Mouse (Mus musculus): ENCODE data around the gene Acaca.

Gene Acaca

GRCm38 (mm10) chr11:84128943-84129798, at the start of gene Acaca, which contains the start of gene Tada2a:
Acaca (plus strand) TSS chr11:84129672.
Tada2a (minus strand) TSS chr11:84129600.
- no peak for DNase-seq (ENCODE audit: extremely low spot score, low read depth, low spot score)

- no peak for DNase-seq (ENCODE audit: extremely low spot score, low read depth, low spot score)
Observed at GRCm38 (mm10) chr11:84079887-84080286, 49.6 kb upstream of the Acaca start.

- DNase-seq (ENCODE audit: extremely low spot score, low read depth, low spot score) = no peak
Observed at GRCm38 (mm10) chr11:84080327-84080726, 49.1 kb upstream of the Acaca start.

GRCm38 (mm10) chr11:84081901-84082300, 47.6 kb upstream of the Acaca start:
- DNase-seq (ENCODE audit: extremely low spot score, low read depth, low spot score) = no peak

GRCm38 (mm10) chr11:84090572-84090971, 38.9 kb upstream of the Acaca start:
- DNase-seq (ENCODE audit: extremely low spot score, low read depth, low spot score) = no peak

- DNase-seq (ENCODE audit: extremely low spot score, low read depth, low spot score) = no peak
Observed at GRCm38 (mm10) chr11:84095084-84095483, 34.4 kb upstream of the Acaca start.

- no peak for DNase-seq (ENCODE audit: extremely low spot score, low read depth, low spot score)
Observed at GRCm38 (mm10) chr11:84097251-84097998, 32.0 kb upstream of the Acaca start.

GRCm38 (mm10) chr11:84101182-84101581, 28.3 kb upstream of the Acaca start:
- no peak for DNase-seq (ENCODE audit: extremely low spot score, low read depth, low spot score)

GRCm38 (mm10) chr11:84104036-84104435, 25.4 kb upstream of the Acaca start:
- DNase-seq (ENCODE audit: extremely low spot score, low read depth, low spot score) = no peak

GRCm38 (mm10) chr11:84107137-84107536, 22.3 kb upstream of the Acaca start:
- no peak for DNase-seq (ENCODE audit: extremely low spot score, low read depth, low spot score)

GRCm38 (mm10) chr11:84113623-84114022, 15.8 kb upstream of the Acaca start:
- no peak for DNase-seq (ENCODE audit: extremely low spot score, low read depth, low spot score)

- no peak for DNase-seq (ENCODE audit: extremely low spot score, low read depth, low spot score)
Observed at GRCm38 (mm10) chr11:84115646-84116045, 13.8 kb upstream of the Acaca start.

GRCm38 (mm10) chr11:84116221-84116620, 13.3 kb upstream of the Acaca start:
- DNase-seq (ENCODE audit: extremely low spot score, low read depth, low spot score) = no peak

GRCm38 (mm10) chr11:84117431-84117830, 12.0 kb upstream of the Acaca start:
- DNase-seq (ENCODE audit: extremely low spot score, low read depth, low spot score) = no peak

- DNase-seq (ENCODE audit: extremely low spot score, low read depth, low spot score) = no peak
Observed at GRCm38 (mm10) chr11:84121051-84121956, 8.2 kb upstream of the Acaca start.

GRCm38 (mm10) chr11:84127977-84128376, 1.5 kb upstream of the Acaca start:
- no peak for DNase-seq (ENCODE audit: extremely low spot score, low read depth, low spot score)

- DNase-seq (ENCODE audit: extremely low spot score, low read depth, low spot score) = no peak
Observed at GRCm38 (mm10) chr11:84129799-84130185, 320 bp downstream of the Acaca start.

- DNase-seq (ENCODE audit: extremely low spot score, low read depth, low spot score) = no peak
Observed at GRCm38 (mm10) chr11:84134331-84134860, 4.9 kb downstream of the Acaca start.

GRCm38 (mm10) chr11:84136453-84136852, 7.0 kb downstream of the Acaca start:
- no peak for DNase-seq (ENCODE audit: extremely low spot score, low read depth, low spot score)

GRCm38 (mm10) chr11:84141752-84142151, 12.3 kb downstream of the Acaca start:
- peak; percentile 33 for DNase-seq (ENCODE audit: extremely low spot score, low read depth, low spot score)

Measured in hindlimb bud, embryonic 11.5 days (tissue).